Mouse (Mus musculus): Measurements from ENCODE around the gene Eri3.

DNA sequence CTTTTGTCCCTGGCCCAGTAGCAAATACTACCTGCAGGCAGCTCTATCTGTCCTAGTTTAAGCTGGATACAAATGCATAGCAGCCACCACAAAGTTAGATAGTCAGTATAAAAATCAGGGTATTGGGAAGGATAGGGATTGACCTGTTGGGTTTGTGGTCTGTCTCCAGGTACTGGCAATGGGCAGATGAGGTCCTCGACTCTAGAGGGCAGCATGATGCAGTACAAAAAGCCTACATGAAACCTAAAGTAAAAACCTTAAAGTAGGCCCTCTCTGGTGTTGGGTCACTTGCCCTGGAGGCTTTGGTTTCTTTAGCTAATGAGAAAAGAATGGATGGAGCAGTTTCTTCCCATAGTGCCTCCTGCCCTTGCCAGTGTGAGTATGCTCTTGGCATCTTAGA is 78.3 kb downstream of the Eri3 start:
- TF ChIP-seq CTCF (IDR thresholded peaks at IDR 0.05; ENCODE audit: low read depth) (peak; percentile 46), EP300 (optimal IDR thresholded peaks at IDR 0.05) (no peak)

Data from stomach, postnatal 0 days (tissue).